Mouse (Mus musculus): ENCODE data around the gene Lgr5. TPM values are rescaled to one million over a fixed set of nuclear protein-coding genes. Genes with fewer than 3 reads are reported as not detected.

Gene Lgr5
- not detected in 2 replicates for total RNA-seq (2015; ENCODE audit: low replicate concordance)
- not detected in 2 replicates for total RNA-seq (2017; ENCODE audit: low replicate concordance)

GRCm38 (mm10) chr10:115587301-115587969 is at the start of gene Lgr5:
Lgr5 (minus strand) TSS chr10:115587780.
- no peak for ATAC-seq (replicated peaks; ENCODE audit: low FRiP score, poor library complexity, severe bottlenecking)

GRCm38 (mm10) chr10:115626678-115627077 is 39.1 kb upstream of the Lgr5 start:
- ATAC-seq (replicated peaks; ENCODE audit: low FRiP score, poor library complexity, severe bottlenecking) = no peak

GRCm38 (mm10) chr10:115624957-115625356 is 37.4 kb upstream of the Lgr5 start:
- no peak for ATAC-seq (replicated peaks; ENCODE audit: low FRiP score, poor library complexity, severe bottlenecking)

- no peak for ATAC-seq (replicated peaks; ENCODE audit: low FRiP score, poor library complexity, severe bottlenecking)
Measured at GRCm38 (mm10) chr10:115623956-115624671, 36.5 kb upstream of the Lgr5 start.

- ATAC-seq (replicated peaks; ENCODE audit: low FRiP score, poor library complexity, severe bottlenecking) = no peak
Measured at GRCm38 (mm10) chr10:115623481-115623880, 35.9 kb upstream of the Lgr5 start.

- no peak for ATAC-seq (replicated peaks; ENCODE audit: low FRiP score, poor library complexity, severe bottlenecking)
Measured at GRCm38 (mm10) chr10:115618288-115618856, 30.8 kb upstream of the Lgr5 start.

- no peak for ATAC-seq (replicated peaks; ENCODE audit: low FRiP score, poor library complexity, severe bottlenecking)
Measured at GRCm38 (mm10) chr10:115617456-115618287, 30.1 kb upstream of the Lgr5 start.

GRCm38 (mm10) chr10:115595748-115596147 is 8.2 kb upstream of the Lgr5 start:
- no peak for ATAC-seq (replicated peaks; ENCODE audit: low FRiP score, poor library complexity, severe bottlenecking)

- ATAC-seq (replicated peaks; ENCODE audit: low FRiP score, poor library complexity, severe bottlenecking) = no peak
Measured at GRCm38 (mm10) chr10:115593651-115594050, 6.1 kb upstream of the Lgr5 start.

GRCm38 (mm10) chr10:115593221-115593620 is 5.6 kb upstream of the Lgr5 start:
- ATAC-seq (replicated peaks; ENCODE audit: low FRiP score, poor library complexity, severe bottlenecking) = no peak

GRCm38 (mm10) chr10:115587979-115588378 is 399 bp upstream of the Lgr5 start:
- ATAC-seq (replicated peaks; ENCODE audit: low FRiP score, poor library complexity, severe bottlenecking) = no peak

- ATAC-seq (replicated peaks; ENCODE audit: low FRiP score, poor library complexity, severe bottlenecking) = no peak
Measured at GRCm38 (mm10) chr10:115586246-115587231, 1.0 kb downstream of the Lgr5 start.

GRCm38 (mm10) chr10:115585491-115586245 is 1.9 kb downstream of the Lgr5 start:
- no peak for ATAC-seq (replicated peaks; ENCODE audit: low FRiP score, poor library complexity, severe bottlenecking)

GRCm38 (mm10) chr10:115584656-115585055 is 2.9 kb downstream of the Lgr5 start:
- no peak for ATAC-seq (replicated peaks; ENCODE audit: low FRiP score, poor library complexity, severe bottlenecking)

- ATAC-seq (replicated peaks; ENCODE audit: low FRiP score, poor library complexity, severe bottlenecking) = no peak
Measured at GRCm38 (mm10) chr10:115583071-115583470, 4.5 kb downstream of the Lgr5 start.

- ATAC-seq (replicated peaks; ENCODE audit: low FRiP score, poor library complexity, severe bottlenecking) = no peak
Measured at GRCm38 (mm10) chr10:115581971-115582370, 5.6 kb downstream of the Lgr5 start.

- ATAC-seq (replicated peaks; ENCODE audit: low FRiP score, poor library complexity, severe bottlenecking) = no peak
Measured at GRCm38 (mm10) chr10:115579494-115579893, 8.1 kb downstream of the Lgr5 start.

- ATAC-seq (replicated peaks; ENCODE audit: low FRiP score, poor library complexity, severe bottlenecking) = no peak
Measured at GRCm38 (mm10) chr10:115579076-115579475, 8.5 kb downstream of the Lgr5 start.

All from erythroblast, adult 5-6 weeks (primary cell).